Mouse (Mus musculus) erythroid progenitor cell, adult 5-6 weeks (primary cell): Measurements from ENCODE around the gene Mtnr1a. TPM values are rescaled to one million over a fixed set of nuclear protein-coding genes. Genes with fewer than 3 reads are reported as not detected.
"Not testable (repeated sequence)": the region's sequence is repeated elsewhere in the genome, so short reads cannot be mapped to it uniquely, and the experiment has no call there.

Experiments
- ATAC-seq: replicated peaks from 2 replicates; pipeline ENCODE4 v1.8.0; 2016; ENCODE audit warnings: moderate number of reproducible peaks, mild to moderate bottlenecking, moderate TSS enrichment, inconsistent platforms; ENCODE audit not compliant: poor library complexity, low FRiP score, severe bottlenecking
- total RNA-seq, 2 experiments: library from RNA; stranded (forward) in 1 of 2; stranded (reverse) in 1 of 2; fragments of 150-400 nt in 1 of 2; fragments of 186-747, 209-891 nt in 1 of 2; gene quantifications; 2 replicates each; pipeline versions ENCODE4 v1.2.3 to v1.2.4; 2015 to 2017; ENCODE audit warnings: low replicate concordance in 2 of 2

Mtnr1a gene
- not detected in 2 replicates for total RNA-seq (2015; ENCODE audit: low replicate concordance)
- total RNA-seq (2017; ENCODE audit: low replicate concordance), result not detected in 2 replicates

DNA sequence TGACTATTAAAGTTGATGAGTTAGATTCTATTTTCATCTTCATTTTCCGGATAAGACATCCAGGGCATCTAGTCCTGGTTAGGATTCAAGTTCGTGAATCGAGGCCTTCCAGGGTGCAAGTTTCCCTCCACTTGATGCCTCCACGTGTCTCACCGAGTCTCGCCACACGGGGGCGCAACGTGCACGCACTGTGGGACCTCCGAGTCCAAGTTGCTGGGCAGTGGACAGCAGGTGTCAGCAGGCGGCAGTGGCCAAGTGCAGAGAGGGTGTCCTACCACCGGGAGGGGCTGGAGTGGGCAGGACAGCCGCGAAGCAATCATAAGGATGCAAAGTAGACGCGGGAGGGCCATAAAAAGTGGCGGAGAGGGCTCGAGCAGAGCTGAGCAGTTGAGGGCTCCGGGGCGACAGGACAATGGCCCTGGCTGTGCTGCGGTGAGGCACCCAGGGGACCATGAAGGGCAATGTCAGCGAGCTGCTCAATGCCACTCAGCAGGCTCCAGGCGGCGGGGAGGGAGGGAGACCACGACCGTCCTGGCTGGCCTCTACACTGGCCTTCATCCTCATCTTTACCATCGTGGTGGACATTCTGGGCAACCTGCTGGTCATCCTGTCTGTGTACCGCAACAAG is at the start of gene Mtnr1a:
Gene Mtnr1a (plus strand): TSS at position 379 of the 628 bp plus-strand sequence.
- no peak for ATAC-seq

DNA sequence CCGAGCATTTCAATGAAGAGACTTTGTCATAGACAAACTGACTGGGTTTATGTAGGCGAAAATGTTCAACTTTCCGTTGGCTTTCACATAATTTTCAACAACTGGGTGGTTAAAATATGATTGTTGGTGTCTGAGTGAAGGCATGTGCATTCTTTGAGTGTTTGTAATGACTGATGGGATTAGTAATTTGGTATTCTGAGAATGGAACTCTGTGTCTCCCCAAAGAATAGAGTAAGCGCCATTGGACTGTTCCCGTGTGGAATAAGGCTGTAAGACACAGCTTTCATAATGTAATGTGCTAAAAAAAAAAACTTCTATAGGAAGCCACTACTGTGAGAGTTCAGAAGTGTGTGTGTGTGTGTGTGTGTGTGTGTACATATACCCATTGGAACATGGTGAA is 49.7 kb upstream of the Mtnr1a start:
- ATAC-seq, result no peak

- no peak for ATAC-seq
Observed at GRCm38 (mm10) chr8:45021171-45021570, 47.8 kb upstream of the Mtnr1a start.

DNA sequence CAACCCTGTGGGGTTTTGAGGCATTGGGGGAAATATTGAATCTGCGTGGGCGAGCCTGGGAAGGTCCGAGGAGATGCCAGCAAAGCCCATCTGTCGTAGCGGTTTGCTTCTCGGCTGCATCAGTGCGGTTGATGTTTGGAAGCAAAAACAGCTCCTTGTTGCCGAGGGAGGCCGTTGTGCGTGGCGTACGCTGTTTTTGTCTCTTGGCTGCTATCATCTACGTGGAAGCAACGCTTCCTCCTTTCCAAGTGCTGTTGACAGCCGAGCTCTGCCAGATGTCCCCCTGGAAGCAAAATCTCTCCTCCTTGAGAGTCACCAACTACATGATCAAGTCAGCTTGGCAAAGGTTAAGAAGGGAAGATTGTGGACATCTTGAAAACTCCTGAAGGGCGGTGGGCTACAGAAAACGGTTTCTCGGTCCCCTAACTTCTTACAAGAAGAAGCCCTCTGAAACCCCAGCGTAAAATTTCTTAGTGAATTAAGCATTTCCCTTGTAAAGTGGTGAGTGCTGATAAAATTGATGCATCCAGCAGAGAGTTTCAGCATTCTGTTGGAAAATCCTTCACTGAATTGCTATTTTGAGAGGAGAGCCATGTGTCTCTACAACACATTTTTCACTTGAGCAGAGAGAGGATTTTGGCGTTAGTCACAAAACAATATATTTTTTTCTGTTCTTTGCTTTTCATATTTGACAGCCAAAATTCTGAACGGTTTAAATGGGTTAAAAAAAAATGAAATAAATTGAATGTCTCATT is 46.8 kb upstream of the Mtnr1a start:
- no peak for ATAC-seq

- no peak for ATAC-seq
Observed at GRCm38 (mm10) chr8:45028081-45028497, 40.8 kb upstream of the Mtnr1a start.

GRCm38 (mm10) chr8:45038350-45038749 is 30.6 kb upstream of the Mtnr1a start:
- no peak for ATAC-seq

DNA sequence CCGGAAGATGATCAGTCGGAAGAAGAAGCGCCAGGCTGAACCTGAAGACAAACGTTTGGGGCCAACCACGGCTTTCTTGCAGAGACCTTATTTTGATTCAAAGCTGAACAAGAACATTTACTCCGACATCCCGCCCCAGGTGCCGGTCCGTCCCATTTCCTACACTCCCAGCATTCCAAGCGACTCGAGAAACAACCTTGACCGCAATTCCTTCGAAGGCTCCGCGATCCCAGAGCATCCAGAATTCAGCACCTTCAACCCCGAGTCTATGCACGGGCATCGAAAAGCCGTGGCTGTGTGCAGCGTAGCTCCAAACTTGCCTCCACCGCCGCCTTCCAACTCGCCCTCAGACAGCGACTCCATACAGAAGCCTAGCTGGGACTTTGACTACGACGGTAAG is 24.8 kb upstream of the Mtnr1a start:
- no peak for ATAC-seq

GRCm38 (mm10) chr8:45050451-45050850 is 18.5 kb upstream of the Mtnr1a start:
- ATAC-seq, result no peak

DNA sequence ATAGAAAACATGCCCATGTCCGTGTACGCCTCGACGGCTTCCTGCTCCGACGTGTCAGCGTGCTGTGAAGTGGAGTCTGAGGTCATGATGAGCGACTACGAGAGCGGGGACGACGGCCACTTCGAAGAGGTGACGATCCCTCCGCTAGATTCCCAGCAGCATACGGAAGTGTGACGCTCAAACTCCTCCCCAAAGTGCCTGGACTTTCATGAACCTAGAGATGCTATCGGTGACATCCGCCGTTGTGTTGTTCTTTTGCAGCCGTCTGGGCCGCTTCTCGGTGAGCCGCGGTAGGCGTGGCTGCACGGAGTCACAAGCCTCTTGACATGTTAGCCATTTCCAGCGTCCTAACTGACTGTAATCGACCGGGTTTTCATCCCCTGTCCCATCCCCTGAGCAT is 17.7 kb upstream of the Mtnr1a start:
- ATAC-seq, result no peak

DNA sequence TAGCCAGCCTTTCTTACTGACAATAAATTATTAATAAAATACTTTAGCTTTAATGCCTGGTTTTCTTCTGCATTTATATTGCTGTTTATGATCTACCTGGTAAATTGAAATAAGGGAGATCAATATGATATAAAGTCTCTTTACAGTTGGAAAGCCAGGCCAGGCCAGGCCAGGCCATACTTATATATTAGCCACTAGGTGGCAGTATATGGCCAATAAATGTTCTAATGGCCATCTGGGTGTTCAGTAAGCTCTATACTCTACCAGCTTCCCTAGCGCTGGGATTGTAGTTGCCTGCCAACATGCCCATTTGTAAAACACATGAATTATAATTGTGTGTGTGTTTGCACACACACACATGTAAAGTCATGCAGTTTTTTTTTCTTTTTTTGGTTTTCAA is 16.7 kb upstream of the Mtnr1a start:
- no peak for ATAC-seq

GRCm38 (mm10) chr8:45052618-45053017 is 16.3 kb upstream of the Mtnr1a start:
- no peak for ATAC-seq

DNA sequence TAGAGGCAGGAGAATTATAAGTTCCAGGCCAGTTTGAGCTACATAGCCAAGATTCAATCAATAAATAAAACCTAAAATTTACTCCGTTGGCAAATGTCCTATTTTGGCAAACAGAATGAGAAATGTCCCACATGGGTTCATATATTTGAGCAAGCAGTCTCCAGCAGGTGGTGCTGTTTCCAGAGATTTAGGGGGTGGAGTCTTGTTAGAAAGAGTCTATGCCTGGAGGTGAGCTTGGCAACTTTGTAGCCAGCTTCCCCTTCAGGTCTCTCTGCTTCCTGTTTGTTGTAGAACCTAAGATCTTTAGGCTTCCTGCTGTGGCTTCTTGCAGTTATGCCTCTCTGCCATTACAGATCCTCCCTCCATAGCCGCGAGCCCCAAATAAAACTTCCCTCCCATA is 13.4 kb upstream of the Mtnr1a start:
- no peak for ATAC-seq

GRCm38 (mm10) chr8:45056810-45057209 is 12.1 kb upstream of the Mtnr1a start:
- ATAC-seq, result no peak

DNA sequence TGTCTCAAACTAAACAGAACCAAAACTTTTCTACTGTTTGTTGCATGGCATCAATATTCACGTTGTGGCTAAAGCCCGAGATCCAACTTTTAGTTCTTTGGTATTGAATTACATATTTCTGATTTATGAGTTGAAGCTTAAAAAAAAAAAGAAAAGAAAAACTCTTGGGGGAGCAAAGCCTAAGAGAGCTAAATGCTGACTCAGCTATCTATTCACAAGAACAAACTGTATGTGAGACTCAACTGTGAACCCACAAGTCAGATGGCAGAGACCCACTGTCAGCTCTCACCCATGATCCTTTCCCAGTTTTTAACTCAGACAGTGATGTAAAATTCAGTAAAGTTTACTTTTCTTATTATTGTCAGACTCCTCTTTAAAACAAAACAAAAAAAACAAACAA is 8.9 kb upstream of the Mtnr1a start:
- ATAC-seq, result no peak

DNA sequence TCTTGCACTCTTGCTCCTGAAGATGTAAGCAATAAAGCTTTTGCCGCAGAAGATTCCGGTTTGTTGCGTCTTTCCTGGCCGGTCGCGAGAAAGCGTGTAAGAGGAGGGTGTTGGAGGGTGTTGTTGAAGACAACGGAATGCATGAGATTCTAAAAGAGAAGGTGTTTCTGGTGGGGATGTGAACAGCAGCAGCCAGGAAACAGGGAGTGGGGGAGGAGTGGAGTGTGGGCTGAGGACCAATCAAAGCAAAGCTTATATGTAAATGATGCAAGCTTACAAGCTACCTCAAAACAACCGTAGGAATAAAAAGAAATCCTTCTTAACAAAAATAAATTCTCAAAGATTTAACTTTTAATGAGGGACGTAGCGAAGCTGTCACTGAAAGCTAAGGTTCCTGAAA is 6.6 kb upstream of the Mtnr1a start:
- ATAC-seq, result no peak

GRCm38 (mm10) chr8:45062982-45063924 is 5.7 kb upstream of the Mtnr1a start:
- no peak for ATAC-seq

DNA sequence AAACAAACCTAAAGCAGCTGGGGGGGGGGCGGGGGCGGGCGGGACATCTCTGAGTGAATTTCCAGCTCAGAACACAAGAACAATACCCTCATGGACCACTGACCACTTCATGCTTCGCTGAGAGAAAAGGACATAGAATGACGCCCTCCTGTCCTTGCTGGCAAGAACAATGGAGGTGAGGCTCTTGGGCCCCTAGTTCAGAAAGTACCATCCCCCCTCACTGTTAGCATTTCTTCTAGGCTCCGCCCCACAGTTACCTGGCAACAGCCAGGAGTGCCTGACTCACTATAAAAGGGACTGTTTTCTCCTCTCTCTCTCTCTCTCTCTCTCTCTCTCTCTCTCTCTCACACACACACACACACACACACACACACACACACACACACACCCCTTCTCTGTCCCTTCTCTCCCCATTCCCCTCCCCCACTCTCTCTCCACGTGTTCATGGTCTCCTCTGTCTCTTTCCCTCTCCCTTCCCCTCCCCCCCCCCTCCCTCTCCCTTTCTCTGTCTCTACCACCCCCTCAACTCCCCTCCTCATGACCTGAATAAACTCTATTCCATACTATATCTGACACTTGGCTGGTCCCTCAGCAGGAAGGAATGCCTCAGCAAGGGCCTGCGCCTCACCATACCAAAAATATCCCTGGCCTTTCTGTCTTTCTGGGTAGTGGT is 4.6 kb upstream of the Mtnr1a start:
- ATAC-seq, result no peak

DNA sequence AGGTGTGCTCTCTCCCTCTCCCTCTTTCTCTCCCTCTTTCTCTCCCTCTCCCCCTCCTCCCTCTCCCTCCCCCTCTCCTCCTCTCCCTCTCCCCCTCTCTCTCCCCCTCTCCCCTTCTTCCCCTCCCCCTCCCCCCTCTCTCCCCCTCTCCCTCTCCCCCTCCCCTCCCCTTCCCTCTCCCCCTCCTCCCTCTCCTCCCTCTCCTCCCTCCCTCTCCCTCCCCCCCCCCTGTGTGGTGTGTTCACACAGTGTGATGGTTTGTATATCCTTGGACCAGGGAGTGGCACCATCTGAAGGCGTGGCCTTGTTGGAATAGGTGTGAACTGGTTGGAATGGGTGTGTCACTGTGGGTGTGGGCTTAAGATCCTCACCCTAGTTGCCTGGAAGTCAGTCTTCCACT is 3.5 kb upstream of the Mtnr1a start:
- not testable (repeated sequence) for ATAC-seq

GRCm38 (mm10) chr8:45070949-45071348 is 2.0 kb downstream of the Mtnr1a start:
- no peak for ATAC-seq

DNA sequence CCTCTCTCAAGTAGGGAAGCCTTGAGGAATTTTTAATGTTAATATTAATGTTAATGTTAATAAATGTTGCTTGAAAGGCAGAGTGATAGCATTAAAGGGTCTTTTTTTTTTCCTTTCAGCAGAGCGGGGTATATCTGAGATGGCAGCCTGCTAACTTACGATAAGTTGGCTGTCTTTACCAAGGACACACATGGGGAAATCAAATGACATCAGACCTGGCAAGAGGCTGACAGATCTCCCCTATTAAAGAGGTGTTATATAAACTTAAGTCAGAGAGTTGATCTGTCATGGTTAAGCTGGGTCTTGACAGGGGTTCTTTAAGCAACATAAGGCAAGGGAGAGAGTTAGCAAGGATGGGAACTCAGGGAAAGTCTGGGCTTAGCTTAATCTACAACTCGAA is 11.9 kb downstream of the Mtnr1a start:
- no peak for ATAC-seq
